Mouse (Mus musculus) liver, postnatal 0 days (tissue): ENCODE measurements around the gene Mzf1.

Experiments used
- CTCF ChIP-seq: sonication (generic); IDR thresholded peaks from 2 replicates; pipeline ENCODE4 v1.5.1; 2016; ENCODE audit warnings: antibody characterized with exemption, low read depth
- EP300 ChIP-seq: IDR thresholded peaks from 2 replicates; pipeline ENCODE4 v1.6.1; 2016; ENCODE audit warnings: antibody characterized with exemption, low read depth, mild to moderate bottlenecking

DNA sequence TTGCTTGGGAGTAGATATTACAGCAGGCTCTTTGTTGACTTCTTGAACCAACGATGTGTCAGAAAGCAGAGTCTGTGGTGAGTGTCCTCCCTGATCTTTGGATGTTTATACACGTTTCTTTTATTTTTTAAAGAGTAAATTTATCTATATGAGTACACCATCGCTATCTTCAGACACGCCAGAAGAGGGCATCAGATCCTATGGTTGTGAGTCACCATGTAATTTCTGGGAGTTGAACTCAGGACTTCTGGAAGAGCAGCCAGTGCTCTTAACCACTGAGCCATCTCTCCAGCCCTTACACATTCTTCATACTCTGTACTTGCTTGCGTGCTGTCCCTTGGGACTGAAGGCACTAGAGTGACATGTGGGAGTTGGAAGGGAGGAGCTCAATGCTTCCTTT, 17.7 kb upstream of the Mzf1 start:
- TF ChIP-seq CTCF (no peak), EP300 (no peak)
